Mouse (Mus musculus): Measurements from ENCODE around the gene Uap1l1.

GRCm38 (mm10) chr2:25356208-25357079 lies 9.0 kb downstream of the Uap1l1 start, which contains the start of gene Dpp7:
- peak; percentile 64; the same call in 1 of the 2 replicates for TF ChIP-seq POLR2A (IDR thresholded peaks at IDR 0.05; ENCODE audit: borderline replicate concordance, extremely low read depth, low read depth, low read length)
- TF ChIP-seq CTCF (IDR thresholded peaks at IDR 0.05; ENCODE audit: insufficient read depth, low read length): no peak
